Mouse (Mus musculus) testis, adult 2 months (tissue): ENCODE measurements around the gene Tex26.

Experiments used
- CTCF ChIP-seq: fragments of 200-500 bp; IDR thresholded peaks from 2 replicates; pipeline ENCODE4 v1.5.1; 2012; ENCODE audit warnings: low read depth, mild to moderate bottlenecking, inconsistent platforms, low read length, moderate library complexity; ENCODE audit not compliant: control insufficient read depth, insufficient read depth, insufficient replicate concordance
- POLR2A ChIP-seq: fragments of 200-500 bp; IDR thresholded peaks from 2 replicates; pipeline ENCODE4 v1.6.1; 2012; ENCODE audit warnings: low read depth, mild to moderate bottlenecking, inconsistent platforms, low read length, moderate library complexity; ENCODE audit not compliant: control insufficient read depth

DNA sequence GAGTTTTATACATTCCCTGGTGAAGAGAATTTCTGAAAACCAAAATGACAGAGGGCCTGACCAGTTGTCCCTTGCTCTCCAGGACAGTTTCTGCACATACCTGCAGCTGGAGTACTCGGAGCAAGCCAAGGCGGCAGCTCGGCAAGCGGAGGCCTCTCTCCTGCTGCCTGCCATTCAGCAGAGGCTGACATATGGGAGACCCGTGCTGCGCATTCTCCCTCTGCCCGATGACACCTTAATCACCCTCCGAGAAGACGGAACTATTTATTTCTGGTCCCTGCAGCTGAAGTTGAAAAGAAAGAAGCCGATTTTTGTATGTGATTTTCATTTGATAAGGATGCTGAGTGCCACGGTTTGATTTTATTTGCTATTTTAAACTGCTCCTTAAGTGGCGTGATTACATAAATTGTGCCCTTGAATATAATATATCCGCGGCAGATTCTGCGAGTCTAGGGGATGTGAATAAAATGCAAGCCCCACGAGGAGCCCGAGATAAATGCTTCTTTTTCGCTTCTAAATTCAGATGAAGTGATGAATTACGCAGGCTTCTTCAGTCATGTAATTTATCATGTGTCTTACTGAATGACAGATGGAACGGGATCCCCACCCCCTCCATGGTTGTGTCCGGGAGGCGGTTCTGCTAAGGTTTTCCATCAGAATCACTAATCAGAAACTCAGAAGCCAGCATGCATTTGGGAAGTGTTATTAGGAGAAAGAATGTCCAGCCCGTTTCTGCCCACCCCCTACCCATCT, 64.1 kb downstream of the Tex26 start:
- TF ChIP-seq CTCF (no peak), POLR2A (no peak)
